Mouse (Mus musculus) kidney, adult 9 months (tissue): ENCODE data around the gene Zfhx3.

Experiments
- DNase-seq: peaks from one replicate; pipeline ENCODE4 v3.0.0; 2022

Zfhx3 gene

DNA sequence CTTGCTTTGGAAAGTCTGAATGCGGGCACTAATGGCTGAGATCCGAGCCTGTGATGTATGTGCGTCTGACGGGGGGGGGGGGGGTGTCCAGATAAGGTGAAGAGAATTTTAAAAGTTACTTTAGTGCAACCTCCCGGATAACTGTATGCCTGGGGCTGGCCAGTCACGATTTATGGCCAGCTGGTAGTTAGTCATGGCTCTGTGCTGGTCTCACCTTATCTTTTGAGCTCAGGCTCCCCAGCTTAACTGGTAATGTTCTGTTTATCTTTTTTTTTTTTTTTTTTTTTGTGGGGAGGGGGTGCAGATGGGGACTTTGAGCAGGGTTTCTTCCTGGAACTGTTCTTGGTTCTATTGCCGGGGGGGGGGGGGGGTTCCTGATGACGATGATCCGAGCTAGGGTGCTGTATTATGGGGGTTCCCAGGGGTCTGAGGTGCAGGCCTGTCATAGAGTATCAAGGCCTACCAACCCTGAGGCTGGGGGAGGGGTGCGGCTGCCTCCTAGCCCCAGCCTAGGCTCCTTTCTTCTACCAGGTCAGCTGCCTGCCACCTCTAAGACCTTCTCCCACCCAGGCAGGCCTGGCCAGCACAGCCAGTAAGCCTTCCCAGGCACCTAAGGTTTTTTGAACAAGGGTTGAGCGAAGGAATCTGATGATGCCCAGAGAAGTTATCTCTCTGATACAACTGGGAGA, 782.5 kb downstream of the Zfhx3 start:
- no peak for DNase-seq

DNA sequence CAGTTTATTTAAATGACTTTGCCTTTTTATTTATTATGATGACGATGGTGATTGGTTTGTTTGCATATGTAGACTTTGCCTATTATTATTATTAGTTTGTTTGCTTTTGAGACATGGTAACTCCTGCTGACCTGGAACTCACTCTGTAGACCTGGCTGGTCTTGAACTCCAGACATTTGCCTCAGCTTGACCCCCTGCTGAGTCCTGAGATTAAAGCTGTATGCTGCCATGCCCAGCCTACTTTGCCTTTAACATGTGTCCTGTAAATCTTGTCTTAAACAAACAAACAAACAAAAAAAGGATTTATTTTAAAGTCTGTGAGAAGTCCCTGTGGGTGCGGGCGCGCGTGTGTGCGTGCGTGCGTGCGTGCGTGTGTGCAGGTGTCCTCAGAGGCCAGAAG, 783.2 kb downstream of the Zfhx3 start:
- DNase-seq = no peak

DNA sequence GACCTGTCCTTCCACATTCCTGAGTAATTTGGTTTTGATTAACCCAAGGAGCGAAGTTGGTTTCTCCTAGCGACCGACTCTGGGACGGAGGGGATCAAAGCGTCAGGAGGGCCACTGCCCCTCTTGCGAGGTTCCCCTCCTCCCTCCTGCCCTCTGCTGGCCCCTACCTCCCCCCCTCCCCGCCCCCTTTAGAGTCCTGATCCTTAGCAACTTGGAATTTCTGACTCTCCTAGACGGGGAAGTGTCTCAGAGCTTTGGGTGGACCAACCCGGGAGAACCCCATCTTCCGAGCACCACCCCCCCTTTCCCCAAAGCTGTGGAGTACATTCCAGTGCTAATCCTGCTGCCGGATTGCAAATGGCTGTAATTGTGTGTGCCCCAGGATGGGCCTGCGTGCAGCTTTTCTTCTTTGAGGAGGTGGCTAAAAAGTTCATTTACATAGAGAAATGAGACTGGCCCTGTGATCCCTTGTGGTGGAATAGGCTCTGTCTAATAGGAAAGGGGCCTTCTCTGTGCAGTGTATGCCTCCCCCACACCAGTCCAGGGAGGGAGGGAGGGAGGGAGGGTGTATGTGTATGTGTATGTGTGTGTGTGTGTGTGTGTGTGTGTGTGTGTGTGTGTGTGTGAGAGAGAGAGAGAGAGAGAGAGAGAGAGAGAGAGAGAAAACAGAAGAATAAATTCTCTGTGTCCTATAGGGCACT, 784.2 kb downstream of the Zfhx3 start:
- DNase-seq = no peak

DNA sequence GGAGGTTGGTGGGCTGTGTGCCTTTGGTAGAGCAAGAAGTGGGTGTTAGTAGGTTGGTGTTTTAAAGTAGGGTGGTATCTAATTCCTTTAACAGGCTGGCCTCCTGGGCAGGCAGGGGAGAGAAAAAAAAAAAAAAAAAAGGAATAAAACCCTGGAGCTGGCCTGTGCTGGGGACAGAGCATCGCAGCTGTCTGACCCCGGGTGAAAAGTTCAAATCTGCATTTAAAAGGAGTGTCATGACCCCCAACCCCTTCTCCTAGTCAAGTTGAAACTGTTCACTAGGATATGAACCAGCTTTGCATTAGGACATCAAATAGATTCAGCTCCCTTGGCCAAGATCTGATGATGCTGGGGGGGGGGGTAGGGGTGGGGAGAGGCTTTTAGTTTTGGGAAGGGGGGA, 786.7 kb downstream of the Zfhx3 start:
- DNase-seq = no peak

DNA sequence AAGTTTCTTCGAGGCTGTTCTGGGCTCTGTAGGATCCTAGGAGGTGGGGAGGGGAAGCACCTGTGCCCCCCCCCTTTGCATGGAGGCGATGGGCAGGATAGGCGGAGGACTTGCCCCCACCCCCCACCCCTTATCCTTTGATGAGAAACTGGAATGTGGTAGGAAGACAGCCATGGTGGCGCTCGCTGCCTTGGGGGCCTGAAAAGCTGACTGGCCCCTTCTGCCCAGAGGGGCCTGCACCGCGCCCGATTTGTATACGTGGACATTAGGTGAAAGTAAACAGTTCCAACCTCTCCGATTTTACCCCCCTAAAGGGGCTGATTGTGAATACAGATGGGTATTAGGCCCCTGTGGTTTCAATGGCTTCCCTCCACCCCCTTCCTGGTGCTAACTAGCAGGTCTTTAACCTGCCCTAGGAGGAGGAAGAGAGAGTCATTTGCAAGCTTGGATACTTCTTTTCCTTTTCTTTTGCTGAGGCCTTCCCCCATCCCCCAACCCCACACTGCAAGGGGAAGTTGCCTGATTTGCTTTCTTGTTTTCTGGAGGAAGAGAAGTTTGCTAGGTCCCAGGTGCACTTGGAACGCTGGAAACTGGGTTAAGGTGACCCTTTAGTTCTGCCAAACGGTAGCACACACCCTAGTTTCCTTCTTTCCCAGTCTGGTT, 787.4 kb downstream of the Zfhx3 start:
- DNase-seq = no peak

DNA sequence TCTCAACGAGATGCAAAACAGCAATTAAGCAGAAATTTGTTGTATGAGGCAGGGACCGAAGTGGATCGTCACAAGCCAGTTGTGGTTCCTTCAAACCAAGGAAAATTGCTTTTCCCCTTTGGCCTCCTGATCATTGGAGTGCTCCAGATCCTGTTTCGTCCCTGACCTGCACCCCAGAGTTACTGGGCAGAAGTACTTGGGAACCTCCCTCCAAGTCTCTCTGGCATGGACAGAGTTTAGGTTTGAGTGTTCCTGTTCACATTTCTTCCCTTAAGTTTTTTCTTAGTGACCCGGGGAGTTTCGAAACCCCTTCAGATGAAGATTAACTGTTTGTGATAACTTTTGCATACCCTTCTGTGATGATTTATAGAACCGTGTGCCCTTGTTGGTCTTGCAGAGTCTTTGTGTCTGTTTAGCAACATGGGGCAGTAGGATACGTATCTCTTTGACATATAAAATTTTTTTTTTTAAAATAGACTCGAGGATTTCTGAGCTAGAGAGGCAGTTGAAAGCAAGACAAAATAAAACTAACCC, 788.5 kb downstream of the Zfhx3 start:
- no peak for DNase-seq

DNA sequence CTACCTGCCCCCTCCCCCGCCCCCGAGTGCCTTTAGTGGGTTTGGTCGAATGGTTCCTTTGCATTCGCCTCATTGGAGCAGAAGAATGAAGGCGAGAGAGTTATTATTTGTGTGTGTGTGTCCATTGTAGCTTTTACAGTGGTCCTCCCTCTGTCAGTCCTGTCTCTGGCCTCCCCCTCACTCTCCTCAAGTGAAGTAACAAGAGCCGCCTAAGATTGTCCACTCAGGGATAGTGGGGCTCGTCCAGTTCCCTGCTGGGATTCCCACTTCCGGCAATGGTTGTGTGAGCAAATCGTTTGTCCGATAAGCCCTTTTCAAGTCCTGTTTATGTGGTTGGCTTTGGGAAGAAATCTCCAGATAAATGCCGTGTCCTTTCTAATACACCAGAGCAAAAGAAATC, 790.1 kb downstream of the Zfhx3 start:
- no peak for DNase-seq

DNA sequence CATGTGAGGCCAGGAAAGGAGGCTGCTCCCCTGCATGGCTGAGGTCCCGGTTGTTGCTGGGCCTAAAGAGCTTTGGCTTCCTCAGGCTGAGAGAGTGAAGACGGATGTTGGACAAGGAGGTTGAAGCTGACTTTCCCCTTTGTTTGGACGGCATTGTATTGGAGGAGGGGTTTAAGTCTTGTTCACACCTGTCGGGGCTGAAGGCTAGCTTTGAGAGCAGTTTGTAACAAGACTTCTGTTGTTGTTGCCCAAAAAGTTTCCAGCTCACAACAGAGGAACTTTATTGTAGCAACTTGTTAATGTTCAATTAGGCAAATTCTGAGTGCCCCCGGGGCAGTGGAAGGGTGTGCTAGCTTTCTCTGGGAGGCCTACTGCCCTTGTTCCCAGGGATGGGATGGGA, 790.9 kb downstream of the Zfhx3 start:
- DNase-seq = no peak

DNA sequence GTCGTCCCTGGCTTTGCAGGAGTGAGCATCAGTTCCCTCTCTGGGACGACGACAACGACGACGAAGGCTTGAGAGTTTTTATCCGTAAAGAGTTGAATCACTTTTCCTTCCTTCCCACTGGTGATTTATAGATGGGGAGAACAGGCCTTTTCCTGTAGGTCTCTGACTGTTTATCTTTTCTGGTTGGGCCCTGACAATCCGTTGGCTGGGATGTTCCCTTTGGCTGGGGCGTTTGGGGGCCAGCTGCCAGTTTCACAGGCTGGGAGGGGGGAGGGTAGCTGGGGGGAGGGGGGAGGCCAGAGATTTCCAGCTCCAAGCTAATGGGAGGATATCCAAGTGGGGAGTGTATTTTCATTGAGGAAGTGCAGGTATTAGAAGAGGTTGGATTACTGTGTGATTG, 794.0 kb downstream of the Zfhx3 start:
- peak; percentile 41 for DNase-seq

DNA sequence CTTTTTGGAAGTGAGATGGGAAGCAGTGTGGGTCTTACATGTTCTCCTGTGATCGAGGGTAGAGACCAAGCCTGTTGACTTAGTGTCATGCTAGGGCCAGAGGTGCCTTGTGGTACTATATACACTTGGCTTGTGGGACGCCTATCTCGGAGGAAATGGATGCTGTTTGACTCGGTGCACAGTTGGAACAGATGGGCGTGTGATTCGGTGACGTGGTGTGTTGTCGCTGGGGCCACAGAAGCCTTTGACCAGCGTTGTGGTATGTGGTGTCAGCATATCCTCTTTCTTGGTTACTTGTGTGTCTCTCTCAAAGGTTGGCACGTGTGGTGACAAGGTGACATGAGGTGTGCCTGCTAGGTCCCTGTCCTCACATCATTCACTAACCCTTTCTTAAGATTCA, 795.7 kb downstream of the Zfhx3 start:
- no peak for DNase-seq

DNA sequence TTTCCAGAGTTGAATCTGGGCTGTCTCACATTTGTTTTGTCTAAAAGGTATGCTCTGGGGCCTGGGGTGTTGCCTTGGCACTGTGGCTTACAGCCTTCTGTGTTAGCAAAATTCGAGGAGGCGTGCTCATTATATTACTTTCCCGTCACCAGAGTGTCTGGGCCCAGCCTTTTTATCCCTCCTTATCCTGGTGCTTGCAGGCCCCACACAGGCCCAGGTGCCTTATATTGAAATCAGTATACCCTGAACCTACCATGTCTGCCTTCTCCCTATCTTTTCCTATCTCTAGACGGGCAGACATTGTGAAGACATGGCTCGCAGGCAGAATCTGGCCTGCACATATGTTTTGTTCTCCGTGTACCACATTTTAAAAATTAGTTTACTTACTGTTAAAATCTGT, 797.1 kb downstream of the Zfhx3 start:
- no peak for DNase-seq

DNA sequence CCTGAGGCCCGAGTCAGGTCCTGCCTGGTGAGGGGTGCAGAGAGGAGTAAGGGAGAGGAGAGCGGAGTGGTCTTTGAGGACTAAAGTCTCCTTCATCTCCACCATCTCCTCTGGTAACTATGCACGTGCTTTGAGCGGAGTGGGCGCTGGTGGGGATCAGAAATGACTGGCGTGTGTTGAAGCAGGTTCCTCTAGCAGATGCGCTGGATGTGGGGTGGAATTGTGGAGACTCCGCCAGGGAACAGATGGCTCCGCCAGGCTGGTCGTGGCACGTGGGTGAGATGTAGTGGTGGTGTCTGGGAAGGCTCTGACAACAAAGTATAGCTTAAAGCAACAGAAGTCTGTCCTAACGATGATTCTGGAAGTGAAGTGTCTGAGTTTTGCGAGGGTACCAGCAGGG, 798.0 kb downstream of the Zfhx3 start:
- DNase-seq = no peak

DNA sequence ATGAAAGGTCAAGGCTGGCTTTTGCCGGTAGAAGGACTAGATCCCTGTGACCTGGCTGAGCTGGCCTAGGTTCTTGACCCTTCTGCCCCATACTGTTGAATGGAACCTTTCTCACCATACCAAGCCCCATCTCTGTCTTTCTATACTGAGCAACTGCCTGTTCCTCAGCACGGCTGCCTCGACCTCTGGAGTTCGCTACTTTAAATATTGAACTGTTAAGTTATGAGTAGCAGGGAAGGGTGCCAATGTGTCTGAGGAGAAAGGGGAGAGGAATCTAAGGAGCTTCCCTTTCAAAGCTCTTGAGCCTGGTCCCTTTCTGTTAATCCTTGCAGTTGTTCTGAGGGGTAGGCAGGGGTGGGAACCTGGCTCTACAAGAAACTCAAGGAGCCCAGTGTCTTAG, 799.2 kb downstream of the Zfhx3 start:
- DNase-seq = no peak

DNA sequence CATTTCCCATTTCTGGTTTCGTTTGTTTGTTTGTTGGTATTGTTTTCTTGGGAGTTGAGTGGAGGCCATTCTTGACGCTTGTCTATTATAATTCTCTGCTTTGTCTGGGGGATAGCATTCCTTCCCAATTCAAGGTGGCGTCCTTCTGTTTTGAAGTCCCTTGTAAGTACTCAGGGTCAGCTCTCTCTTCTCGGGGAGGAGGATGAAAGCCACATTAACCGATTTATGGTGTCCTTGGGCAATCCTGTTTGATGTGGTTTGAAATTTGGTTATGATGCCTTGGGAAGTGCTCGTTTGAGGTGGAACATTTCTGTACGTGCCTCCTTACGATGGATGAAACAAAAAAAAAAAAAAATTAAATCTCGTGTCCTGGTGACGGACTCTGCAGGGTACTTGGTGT, 800.0 kb downstream of the Zfhx3 start:
- no peak for DNase-seq

DNA sequence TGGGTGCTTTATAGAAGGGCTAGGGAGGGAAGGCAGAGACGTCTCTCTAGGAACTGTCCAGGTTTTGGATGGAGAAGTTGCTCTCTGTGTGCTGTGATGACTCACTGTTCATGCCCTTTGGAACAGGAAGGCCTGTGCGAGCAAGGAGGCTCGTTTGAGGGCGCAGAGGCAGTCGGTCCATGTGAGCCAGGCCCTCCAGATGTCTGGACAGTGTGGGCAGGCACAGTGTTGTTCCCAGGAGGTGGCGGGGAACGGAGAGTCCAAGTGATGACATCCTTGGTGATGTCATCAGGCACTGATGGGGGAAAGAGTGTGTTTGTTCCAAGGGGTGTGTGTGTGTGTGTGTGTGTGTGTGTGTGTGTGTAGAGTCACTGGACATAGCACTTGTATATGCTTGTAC, 800.8 kb downstream of the Zfhx3 start:
- no peak for DNase-seq

DNA sequence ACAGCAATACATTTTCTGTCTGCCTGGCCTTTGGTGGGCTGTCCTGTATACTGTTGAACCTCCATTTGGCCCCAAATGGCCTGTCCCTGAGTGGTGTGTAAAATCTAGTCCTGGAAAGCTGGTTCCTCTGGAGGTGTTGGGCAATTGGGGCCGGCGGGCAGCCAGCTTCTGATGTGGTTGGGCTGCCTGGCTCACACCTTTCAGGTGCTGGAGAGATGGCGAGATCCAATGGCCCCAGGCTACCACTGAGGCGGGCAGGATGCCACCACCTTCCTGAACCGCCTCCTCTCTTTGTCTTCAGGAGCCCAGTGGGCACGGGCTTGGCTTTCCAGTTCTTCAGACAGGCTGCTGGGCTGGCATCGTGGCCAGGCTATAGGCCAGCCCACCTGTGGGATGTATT, 803.1 kb downstream of the Zfhx3 start:
- DNase-seq = no peak

DNA sequence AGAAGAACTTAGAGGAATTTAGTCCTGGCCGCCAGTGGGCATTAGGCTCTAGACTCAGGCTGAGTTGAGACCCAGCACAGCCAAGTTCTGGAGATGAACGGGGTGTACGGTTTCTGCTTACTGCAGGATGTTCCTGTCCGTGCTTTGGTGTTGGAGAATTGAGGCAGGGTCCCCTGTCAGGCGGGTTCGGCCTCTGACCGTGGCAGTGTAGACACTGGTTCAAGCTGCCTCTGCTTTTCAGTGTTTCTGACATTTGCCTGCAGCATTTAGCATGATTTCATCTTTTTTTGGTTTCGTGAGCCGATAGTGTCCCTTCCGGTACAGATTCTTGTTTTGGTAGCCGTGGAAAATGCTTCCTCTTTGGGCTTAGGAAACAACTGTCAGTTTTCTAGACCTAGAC, 805.7 kb downstream of the Zfhx3 start:
- peak; percentile 21 for DNase-seq

DNA sequence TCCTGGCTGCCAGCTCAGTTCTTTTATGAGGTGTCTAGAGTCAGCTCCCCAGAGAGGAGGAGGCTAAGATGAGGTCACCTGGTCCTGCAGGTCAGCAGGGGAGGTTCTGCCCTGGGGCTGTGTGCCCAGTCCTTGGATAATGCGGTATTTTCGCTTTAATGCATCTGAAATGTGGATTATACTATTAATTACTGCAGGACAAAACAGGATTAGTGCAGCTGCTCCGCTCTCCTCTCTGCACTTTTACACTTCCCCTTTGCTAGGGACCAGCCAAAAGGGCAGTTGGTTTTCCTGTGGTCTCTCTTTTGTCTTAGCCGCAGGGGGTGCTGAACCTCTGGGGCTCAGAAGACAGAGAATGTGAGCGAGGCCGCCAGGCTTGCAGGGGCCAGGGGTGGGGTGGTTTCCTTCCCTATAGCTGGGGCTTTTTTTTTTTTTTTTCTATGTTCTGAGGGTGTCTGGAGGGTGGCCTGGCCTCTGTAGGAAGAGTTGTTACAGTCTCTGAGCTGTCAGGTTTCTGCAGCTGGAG, 806.5 kb downstream of the Zfhx3 start:
- no peak for DNase-seq

DNA sequence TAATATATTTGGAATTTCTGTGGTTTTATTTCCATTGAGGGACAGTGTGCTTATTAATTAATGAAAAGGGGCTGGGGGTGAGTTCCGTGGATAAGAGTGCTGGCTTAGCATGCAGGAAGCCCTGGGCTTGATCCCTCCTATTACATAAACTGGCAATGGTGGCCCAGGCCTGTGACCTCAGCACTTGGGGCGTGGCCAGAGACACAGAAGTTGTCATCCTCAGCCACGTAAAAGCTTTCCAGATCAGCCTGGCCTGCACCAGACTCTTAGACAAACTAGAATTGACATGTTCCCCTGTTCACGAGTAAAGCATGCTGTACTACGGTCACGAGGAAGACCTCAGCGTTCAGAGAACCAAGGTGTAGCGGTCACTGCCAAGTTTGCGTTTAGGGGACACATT, 808.4 kb downstream of the Zfhx3 start:
- DNase-seq = no peak

DNA sequence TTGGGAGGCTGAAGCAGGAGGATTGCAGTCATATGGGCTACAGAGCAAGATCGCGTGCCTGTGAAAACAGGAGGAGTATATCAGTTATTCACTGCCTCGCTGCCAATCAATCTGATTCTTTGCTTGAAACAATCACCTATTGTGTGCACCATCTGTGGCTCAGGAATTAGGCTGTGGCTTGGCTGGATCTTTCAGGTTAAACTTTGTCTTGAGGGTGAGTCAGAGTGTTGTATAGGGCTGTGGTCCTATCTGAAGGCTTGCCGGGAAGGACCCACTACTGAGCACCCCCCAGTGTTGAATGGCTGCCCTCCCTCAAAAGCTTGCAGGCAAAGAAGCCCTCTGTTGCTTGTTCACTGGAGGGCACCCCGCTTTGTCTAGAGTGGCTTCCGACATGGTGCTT, 812.1 kb downstream of the Zfhx3 start:
- DNase-seq = no peak

DNA sequence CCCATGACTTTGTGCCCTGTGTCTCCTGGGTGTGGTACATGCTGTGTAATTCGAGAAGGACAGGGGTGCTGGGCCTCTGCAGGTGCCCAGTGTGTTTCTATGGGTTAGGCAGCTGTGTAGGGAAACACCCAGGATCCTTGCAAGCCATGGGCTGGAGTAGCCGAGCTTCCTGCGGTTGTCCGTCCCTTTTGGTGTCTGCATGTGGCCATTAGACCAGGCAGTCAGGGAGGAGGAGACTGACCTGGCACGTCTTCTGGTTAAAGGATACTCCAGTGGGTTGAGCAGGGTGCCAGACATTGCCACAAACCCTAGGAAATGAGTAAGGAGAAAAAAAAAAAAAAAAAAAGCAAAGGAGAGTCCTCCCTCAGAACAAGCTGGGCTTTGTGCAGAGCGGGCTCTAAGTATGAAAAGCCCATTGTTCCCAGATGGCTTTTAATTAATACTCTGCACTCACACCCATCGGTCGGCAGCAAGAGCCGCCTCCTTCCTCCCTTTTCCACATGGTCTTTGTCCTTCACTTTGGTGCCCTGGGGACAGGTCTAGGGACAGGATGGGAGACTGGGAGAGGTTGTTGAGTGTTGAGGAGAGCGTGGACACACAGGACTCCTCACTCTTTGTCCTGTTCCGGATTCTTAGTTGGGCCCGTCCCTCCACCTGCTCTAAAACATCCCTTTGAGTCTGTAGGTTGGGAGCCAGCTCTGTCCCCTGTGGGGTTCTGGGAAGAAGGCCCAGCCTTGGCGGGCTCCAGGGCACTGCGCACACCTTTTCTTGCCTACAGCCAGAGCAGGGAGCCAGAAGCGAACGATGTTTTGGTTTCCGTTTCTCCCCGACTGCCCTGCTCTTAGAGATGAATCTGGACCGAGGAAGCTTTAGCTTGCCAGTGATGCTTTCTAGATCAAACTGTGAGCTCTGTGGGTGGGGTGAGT, 813.2 kb downstream of the Zfhx3 start:
- no peak for DNase-seq

DNA sequence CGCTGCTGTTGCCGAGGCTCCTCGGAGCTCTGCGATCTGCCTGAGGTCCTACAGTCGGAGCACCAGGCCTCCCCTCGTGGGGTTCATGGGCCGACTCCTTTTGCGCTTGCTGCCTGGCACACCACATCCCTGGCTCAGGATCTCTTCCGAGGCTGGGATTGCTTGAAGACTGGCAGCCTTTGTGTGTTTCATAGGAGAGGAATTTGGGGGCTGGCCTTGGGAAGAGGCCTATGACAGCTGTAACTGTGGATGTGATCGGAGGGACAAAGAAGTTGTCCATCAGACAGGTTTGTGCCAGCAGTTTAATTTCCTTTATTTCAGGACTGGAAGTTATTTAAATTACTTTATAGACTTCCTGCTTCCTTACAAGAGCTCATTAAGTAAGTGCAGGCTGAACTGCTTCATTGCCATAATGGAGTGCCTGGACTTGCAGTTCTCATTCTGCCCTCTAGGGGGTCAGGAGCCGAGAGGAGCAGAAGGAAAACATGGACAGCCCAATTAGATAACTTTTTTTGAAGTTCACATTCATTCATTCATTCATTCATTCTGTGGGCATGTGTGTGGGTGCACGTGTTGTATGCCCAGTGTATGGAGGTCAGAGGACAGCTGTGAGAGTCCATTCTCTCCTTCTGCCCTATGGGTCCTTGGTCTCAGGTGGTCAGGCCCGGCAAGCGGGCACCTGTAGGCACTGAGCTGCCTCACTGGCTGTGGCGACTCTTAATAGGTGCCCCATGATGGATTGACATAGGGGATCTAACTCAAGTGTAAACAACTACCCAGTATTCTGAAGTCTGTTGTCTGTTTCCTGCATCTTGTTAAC, 817.3 kb downstream of the Zfhx3 start:
- DNase-seq = peak; percentile 65
